Mouse (Mus musculus): Measurements from ENCODE around the gene Ldlrad1. TPM values are rescaled to one million over a fixed set of nuclear protein-coding genes. Genes with fewer than 3 reads are reported as not detected.

Ldlrad1 gene
- polyA plus RNA-seq, 1 experiment from 2014 or later = 0.38 TPM

GRCm38 (mm10) chr4:107260001-107260400 is 51.0 kb downstream of the Ldlrad1 start:
- DNase-seq (ENCODE audit: low spot score) = peak; percentile 89

Other genes starting within 250 kb of the Ldlrad1 start
- gene Mrpl37, start 142.3 kb upstream of the Ldlrad1 start, polyA plus RNA-seq (2015; fragmentation: Nextera tagmentation; extraction: Ambion mirVana) = 78.1 and 80.6 TPM in 2 replicates
- 5.0 and 5.3 TPM in 2 replicates for gene Cyb5rl, start 142.2 kb upstream of the Ldlrad1 start, polyA plus RNA-seq (2015; fragmentation: Nextera tagmentation; extraction: Ambion mirVana)
- gene Cdcp2, start 112.3 kb upstream of the Ldlrad1 start, polyA plus RNA-seq (2015; fragmentation: Nextera tagmentation; extraction: Ambion mirVana) = not detected in 2 replicates
- 373 and 377 TPM in 2 replicates for gene Tmem59, start 30.8 kb upstream of the Ldlrad1 start, polyA plus RNA-seq (2015; fragmentation: Nextera tagmentation; extraction: Ambion mirVana)
- 48.4 and 67.1 TPM in 2 replicates for gene Tceanc2, start 30.1 kb upstream of the Ldlrad1 start, polyA plus RNA-seq (2015; fragmentation: Nextera tagmentation; extraction: Ambion mirVana)
- 127 and 129 TPM in 2 replicates for gene Lrrc42, start 44.4 kb downstream of the Ldlrad1 start, polyA plus RNA-seq (2015; fragmentation: Nextera tagmentation; extraction: Ambion mirVana)
- gene Hspb11, start 44.4 kb downstream of the Ldlrad1 start, polyA plus RNA-seq (2015; fragmentation: Nextera tagmentation; extraction: Ambion mirVana) = 106 and 112 TPM in 2 replicates
- 6.8 and 7.2 TPM in 2 replicates for gene Dio1, start 98.0 kb downstream of the Ldlrad1 start, polyA plus RNA-seq (2015; fragmentation: Nextera tagmentation; extraction: Ambion mirVana)
- gene Yipf1, start 105.2 kb downstream of the Ldlrad1 start, polyA plus RNA-seq (2015; fragmentation: Nextera tagmentation; extraction: Ambion mirVana) = 84.3 and 87.2 TPM in 2 replicates
- 14.9 and 19.6 TPM in 2 replicates for gene Ndc1, start 158.6 kb downstream of the Ldlrad1 start, polyA plus RNA-seq (2015; fragmentation: Nextera tagmentation; extraction: Ambion mirVana)
- gene Glis1, start 225.4 kb downstream of the Ldlrad1 start, polyA plus RNA-seq (2015; fragmentation: Nextera tagmentation; extraction: Ambion mirVana) = 0.05 and 0.27 TPM in 2 replicates

Data from thymus, postnatal 0 days (tissue).